Mouse (Mus musculus) testis, adult 2 months (tissue): ENCODE results near the gene Nhlrc4. TPM values are rescaled to one million over a fixed set of nuclear protein-coding genes. Genes with fewer than 3 reads are reported as not detected.
A peak's percentile ranks its signal among the peaks of the same experiment; 100 is the strongest.

Source experiments
- H3K27ac ChIP-seq: fragments of 200-500 bp; 2 replicates; pipeline ENCODE4 v1.5.1; 2012; ENCODE audit warnings: low read depth, low read length; ENCODE audit not compliant: control insufficient read depth, insufficient read depth
- H3K27me3 ChIP-seq: fragments of 200-500 bp; 2 replicates; pipeline ENCODE4 v1.6.1; 2012; ENCODE audit warnings: mild to moderate bottlenecking, low read length, moderate library complexity; ENCODE audit not compliant: control insufficient read depth, insufficient read depth
- H3K36me3 ChIP-seq: fragments of 200-500 bp; 2 replicates; pipeline ENCODE4 v1.6.1; 2012; ENCODE audit warnings: mild to moderate bottlenecking, low read length; ENCODE audit not compliant: control insufficient read depth, insufficient read depth
- H3K4me1 ChIP-seq: fragments of 200-500 bp; 2 replicates; pipeline ENCODE4 v1.6.1; 2012; ENCODE audit warnings: low read length; ENCODE audit not compliant: control insufficient read depth, insufficient read depth
- H3K4me3 ChIP-seq: fragments of 200-500 bp; 2 replicates; pipeline ENCODE4 v1.5.1; 2012; ENCODE audit warnings: low read depth, mild to moderate bottlenecking, low read length, moderate library complexity, mixed read lengths; ENCODE audit not compliant: control insufficient read depth
- CTCF ChIP-seq: fragments of 200-500 bp; IDR thresholded peaks from 2 replicates; pipeline ENCODE4 v1.5.1; 2012; ENCODE audit warnings: low read depth, mild to moderate bottlenecking, inconsistent platforms, low read length, moderate library complexity; ENCODE audit not compliant: control insufficient read depth, insufficient read depth, insufficient replicate concordance
- POLR2A ChIP-seq: fragments of 200-500 bp; IDR thresholded peaks from 2 replicates; pipeline ENCODE4 v1.6.1; 2012; ENCODE audit warnings: low read depth, mild to moderate bottlenecking, inconsistent platforms, low read length, moderate library complexity; ENCODE audit not compliant: control insufficient read depth
- polyA plus RNA-seq: library from polyadenylated mRNA; depleted of rRNA; stranded (reverse); fragments of >200 nt; gene quantifications from 2 replicates; pipeline ENCODE4 v1.2.3, GENCODE M21; 2012; rRNA removed

Nhlrc4 gene
- polyA plus RNA-seq, result 0.40 and 0.69 TPM in 2 replicates

DNA sequence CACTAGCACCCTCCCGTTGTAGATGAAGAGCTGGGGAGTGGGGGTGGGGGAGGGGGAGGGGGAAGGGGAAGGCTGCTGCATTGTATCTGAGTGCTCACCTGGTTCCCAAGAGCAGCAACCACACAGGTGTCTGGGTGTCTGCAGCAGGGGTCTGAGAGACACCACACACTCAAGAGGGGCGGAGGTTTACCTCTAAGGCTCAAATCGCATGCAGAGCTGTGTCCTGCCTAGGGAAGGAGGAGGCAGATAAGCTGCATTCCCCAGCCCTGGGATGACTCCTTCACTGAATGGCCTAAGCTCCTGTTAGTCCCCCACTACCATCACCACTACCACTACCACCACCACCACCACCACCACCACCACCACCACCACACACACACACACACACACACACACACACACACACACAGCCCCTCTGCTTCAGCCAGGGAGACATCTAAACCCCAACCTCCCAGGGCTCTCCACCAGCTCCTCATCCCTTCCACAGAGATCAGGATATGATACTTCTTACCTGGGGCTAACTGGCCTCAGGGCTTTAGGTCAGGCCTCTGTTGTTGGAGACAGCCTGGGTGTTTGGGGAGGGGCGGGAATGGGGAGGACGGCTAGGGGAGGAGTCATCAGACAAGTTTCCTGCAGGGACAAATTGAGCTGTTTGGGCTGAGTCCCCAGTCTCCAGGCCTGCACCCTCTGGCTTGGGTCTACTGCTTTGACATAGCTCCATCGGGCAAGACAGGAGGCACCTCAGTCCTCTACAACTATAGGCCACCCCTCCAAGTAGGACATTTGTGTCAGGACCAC lies at the start of gene Nhlrc4, which contains the start of gene Pigq:
Nhlrc4 (minus strand) TSS at position 596 of the 798 bp plus-strand sequence.
Pigq (minus strand) TSS at position 571 of the 798 bp plus-strand sequence.
- Histone ChIP-seq H3K27me3 (no peaks in the 10 kb centered on the region), H3K4me3 (no peak within 1 kb of the TSS), H3K27ac (no peak within 1 kb of the TSS), H3K4me1 (peaks cover 7% of the 10 kb centered on the region), H3K36me3 (no peaks in the 10 kb centered on the region)
- TF ChIP-seq POLR2A (no peak), CTCF (no peak)

DNA sequence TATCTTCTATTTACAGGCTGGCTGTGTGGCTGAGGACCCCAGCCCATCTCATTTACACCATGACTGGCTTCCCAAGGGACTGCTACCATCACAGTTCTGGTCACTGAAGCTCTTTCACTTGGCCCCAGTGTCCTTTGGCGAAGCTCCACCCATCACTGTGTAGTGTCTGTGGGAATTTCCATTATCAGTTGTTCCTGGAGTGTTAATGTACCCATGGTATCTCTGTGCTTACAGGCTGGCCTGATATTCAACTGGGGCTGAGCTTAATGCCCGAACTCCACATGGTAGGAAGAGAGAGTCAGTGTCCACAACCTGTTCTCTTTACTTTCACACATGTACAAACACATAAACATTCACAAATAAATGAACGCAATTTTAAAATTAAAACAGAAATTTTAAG lies 48.7 kb upstream of the Nhlrc4 start:
- Histone ChIP-seq H3K36me3 (peaks cover 1% of the 10 kb centered on the region), H3K27me3 (no peaks in the 10 kb centered on the region), H3K4me1 (no peaks in the 10 kb centered on the region), H3K27ac (no peak overlapping the region), H3K4me3 (no peak overlapping the region)
- TF ChIP-seq CTCF (no peak), POLR2A (no peak)

DNA sequence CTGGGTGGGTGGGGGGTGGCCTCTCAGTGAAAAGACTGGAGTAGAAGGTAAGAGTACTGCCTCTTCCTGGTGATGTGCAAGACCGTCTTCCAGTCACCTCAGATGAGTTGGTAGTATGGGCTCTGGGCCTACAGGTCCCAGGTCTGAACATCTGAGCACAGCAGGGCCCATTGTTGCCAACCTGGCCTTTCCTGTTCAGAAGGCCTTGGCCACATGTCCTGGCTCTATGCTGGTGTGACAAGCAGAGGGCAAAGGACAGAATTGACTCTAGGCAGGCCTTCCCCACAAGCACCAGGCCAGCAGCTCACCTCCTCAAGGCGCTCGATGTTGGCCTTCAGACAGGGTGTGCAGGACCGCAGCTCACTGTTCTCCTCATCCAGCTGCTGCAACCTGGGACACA lies 47.5 kb upstream of the Nhlrc4 start:
- Histone ChIP-seq H3K27me3 (no peaks in the 10 kb centered on the region), H3K4me1 (no peaks in the 10 kb centered on the region), H3K27ac (no peak overlapping the region), H3K4me3 (no peak overlapping the region), H3K36me3 (peaks cover 1% of the 10 kb centered on the region)
- TF ChIP-seq CTCF (no peak), POLR2A (no peak)

DNA sequence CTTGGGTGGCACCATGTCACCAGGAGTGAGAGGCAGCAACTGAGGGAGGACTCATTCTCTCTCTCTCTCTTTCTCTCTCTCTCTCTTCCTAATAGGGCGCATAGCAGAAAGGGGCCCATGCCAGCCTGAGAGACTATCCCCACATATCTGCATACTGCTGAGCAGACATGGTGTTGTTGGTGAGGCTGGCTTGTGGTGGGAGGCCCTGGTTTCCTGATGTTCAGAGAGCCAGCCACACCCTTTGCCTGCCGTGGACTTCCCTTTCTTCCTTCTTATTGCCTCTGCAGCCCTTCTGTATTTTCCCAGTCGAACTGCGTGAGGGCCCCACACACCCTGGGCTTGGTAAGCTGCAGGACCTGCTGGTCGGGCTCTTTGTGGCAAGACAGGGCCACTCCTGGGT lies 45.6 kb upstream of the Nhlrc4 start:
- Histone ChIP-seq H3K27ac (no peak overlapping the region), H3K36me3 (peaks cover 1% of the 10 kb centered on the region), H3K4me3 (no peak overlapping the region), H3K27me3 (no peaks in the 10 kb centered on the region), H3K4me1 (no peaks in the 10 kb centered on the region; the same call in 1 of the 2 replicates)
- no peak for TF ChIP-seq POLR2A

DNA sequence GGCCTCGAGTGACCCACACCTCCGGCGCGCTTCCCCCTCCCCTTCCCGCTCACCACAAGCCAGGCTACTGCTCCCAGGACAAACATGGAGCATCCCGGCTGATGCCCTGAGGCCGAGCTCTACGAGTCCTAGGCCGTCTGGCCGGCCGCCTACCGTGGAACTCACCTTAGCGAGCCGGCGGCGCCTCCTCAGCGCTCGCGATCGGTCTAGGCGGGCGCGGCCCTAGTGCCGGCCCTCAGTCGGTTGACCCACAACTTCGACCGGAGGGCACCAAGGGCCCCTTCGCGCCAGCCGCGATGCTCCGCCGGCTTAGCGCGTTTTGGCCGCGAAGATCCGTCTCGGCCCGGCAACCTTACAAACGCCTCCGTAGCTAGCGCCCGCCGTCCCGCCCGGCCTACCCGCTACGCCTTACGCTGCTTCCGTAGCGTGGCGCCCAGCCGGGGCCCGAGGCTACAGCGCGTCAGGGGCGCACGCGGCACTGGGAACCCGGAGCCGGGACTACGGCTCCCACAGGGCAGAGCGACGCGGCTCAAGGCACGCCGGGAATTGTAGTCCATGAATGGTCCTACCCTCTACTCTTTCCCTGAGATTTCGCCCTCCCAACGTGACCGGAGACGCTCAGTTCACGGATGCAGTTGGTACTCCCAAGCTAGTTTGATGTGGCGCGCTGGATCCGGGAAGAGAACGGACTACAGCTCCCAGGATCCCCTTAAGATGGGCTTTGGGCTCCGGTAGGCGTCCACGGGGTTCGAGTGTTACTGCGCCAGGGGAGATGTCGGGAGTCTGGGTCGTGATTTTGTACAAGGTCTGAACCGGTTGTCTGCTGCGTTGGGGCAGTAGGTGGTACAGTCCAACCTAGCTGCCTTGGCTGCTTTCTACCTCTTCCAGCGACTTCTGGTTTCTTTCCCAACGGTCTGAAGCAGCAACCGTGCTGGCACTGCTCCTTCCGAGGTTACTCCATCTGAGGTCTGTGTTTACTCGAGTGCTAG lies 40.8 kb upstream of the Nhlrc4 start, which contains the start of gene Capn15:
Capn15 (minus strand) TSS at position 491 of the 989 bp plus-strand sequence.
- no peaks in the 10 kb centered on the region for H3K36me3 ChIP-seq
- H3K27ac ChIP-seq, result peak within 1 kb of the TSS; percentile 75
- peak within 1 kb of the TSS; percentile 88 for H3K4me3 ChIP-seq
- peaks cover 2% of the 10 kb centered on the region; the same call in 1 of the 2 replicates for H3K4me1 ChIP-seq
- H3K27me3 ChIP-seq, result no peaks in the 10 kb centered on the region
- TF ChIP-seq CTCF (no peak), POLR2A (peak; percentile 59)

DNA sequence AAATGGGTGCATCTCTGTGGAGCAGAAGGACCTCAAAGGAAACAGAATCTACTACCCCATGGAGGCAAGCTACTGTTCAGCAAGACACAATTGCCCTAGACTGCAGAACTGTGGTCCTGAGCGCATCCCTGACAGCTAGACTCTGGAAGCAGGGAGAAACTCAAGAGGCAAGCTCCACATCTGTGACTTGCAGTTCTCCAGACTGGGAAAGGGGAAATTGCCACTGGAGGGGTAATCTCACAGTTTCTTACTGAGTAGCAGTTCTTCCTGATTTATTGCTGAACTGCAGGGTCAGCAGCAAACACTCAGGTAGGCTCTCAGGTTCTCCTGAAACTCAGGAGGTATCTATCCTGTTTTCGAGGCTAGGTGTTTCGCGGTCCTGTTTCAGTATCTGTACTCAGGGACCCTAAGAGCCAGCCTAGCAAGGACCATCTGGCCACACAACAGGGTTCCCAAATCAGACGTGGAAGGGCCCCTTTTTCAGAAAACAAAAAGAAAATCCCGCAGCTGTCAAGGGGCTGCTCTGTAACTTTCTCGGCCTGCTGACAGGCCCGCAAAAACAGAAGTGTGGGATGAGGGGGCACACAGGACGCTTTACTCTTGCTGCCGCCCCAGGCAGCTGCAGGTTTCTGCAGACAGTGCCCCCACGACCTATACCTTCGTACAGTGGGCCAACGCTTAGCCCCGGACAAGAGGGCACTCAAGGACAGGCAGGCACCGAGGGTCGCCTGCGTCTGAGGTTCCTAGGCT lies 40.0 kb upstream of the Nhlrc4 start:
- H3K27me3 ChIP-seq, result no peaks in the 10 kb centered on the region
- TF ChIP-seq CTCF (no peak), POLR2A (no peak)
- H3K36me3 ChIP-seq, result no peaks in the 10 kb centered on the region
- H3K4me1 ChIP-seq, result peaks cover 2% of the 10 kb centered on the region; the same call in 1 of the 2 replicates
- H3K27ac ChIP-seq, result peak overlapping the region; percentile 75
- H3K4me3 ChIP-seq, result peak overlapping the region; percentile 88
